In genomic region chr5:111432842-111433241, GRCm38 (mm10) we compare ENCODE assay signal across 12 mouse cellular contexts. TPM values are rescaled to one million over a fixed set of nuclear protein-coding genes. Genes with fewer than 3 reads are reported as not detected.
DNase-seq lines count a peak whose midpoint lies in the region; ATAC-seq lines count a peak whose summit lies in the region.
"Had no signal": no experiment of that assay in that cellular context is flagged by ENCODE, and none has a peak within 500 bp of the region (broad histone marks: within the 10 kb centered on the region; RNA-seq: fewer than 3 reads in every experiment).

No protein-coding gene starts in this region.

- peak; percentile 15 for DNase-seq in liver
- DNase-seq in liver, embryonic 11.5 days (ENCODE audit: low spot score): no peak
- no peak for DNase-seq in gastrocnemius, adult 18-20 months (ENCODE audit: low spot score)
- DNase-seq in testis, postnatal 10 days (ENCODE audit: low spot score): no peak
- DNase-seq in left cerebral cortex, adult 9 months (ENCODE audit: low spot score in 2 of 2): no peak
- DNase-seq: cerebellum, adult 9-10 months; gastrocnemius, adult 2 months; kidney, postnatal 10 days had no signal

- no peak overlapping the region for H3K27ac ChIP-seq in liver, embryonic 11.5 days (ENCODE audit: low read depth, low read length)
- peak overlapping the region; percentile 79 for H3K27ac ChIP-seq in forebrain, embryonic 16.5 days (ENCODE audit: low read length)
- H3K27ac ChIP-seq: intestine, embryonic 15.5 days had no signal

- H3K9me3 ChIP-seq in liver, embryonic 11.5 days (ENCODE audit: control insufficient read depth, low read length): no peaks in the 10 kb centered on the region
- no peaks in the 10 kb centered on the region for H3K9me3 ChIP-seq in forebrain, embryonic 16.5 days (ENCODE audit: control insufficient read depth, low read length)
- H3K9me3 ChIP-seq: intestine, embryonic 15.5 days; limb, embryonic 10.5 days had no signal

- 38% methylated on average over 5 of the region's 5 CpGs for WGBS in liver, embryonic 11.5 days
- WGBS in forebrain, embryonic 16.5 days: 20% methylated on average over 5 of the region's 5 CpGs

- H3K27me3 ChIP-seq in liver, embryonic 11.5 days (replicated peaks; ENCODE audit: control insufficient read depth, insufficient read depth, low read length): peaks cover 7% of the 10 kb centered on the region; the same call in 1 of the 2 replicates
- no peaks in the 10 kb centered on the region for H3K27me3 ChIP-seq in forebrain, embryonic 16.5 days (replicated peaks; ENCODE audit: control insufficient read depth, insufficient read depth, low read length)
- H3K27me3 ChIP-seq: intestine, embryonic 15.5 days had no signal

- peaks cover 11% of the 10 kb centered on the region for H3K4me1 ChIP-seq in liver, embryonic 11.5 days (replicated peaks; ENCODE audit: control insufficient read depth, insufficient read depth, low read length)
- H3K4me1 ChIP-seq in forebrain, embryonic 16.5 days (replicated peaks; ENCODE audit: control insufficient read depth, insufficient read depth, low read length): peaks cover 94% of the 10 kb centered on the region

- ATAC-seq in liver, embryonic 11.5 days (replicated peaks; ENCODE audit: low FRiP score): no peak
- no peak for ATAC-seq in forebrain, embryonic 16.5 days
- peak; percentile 46 for ATAC-seq in megakaryocyte, adult 5-6 weeks (ENCODE audit: poor library complexity, severe bottlenecking)
- ATAC-seq: intestine, embryonic 15.5 days had no signal

- no peak overlapping the region for H3K4me2 ChIP-seq in liver, embryonic 11.5 days
- H3K4me2 ChIP-seq in forebrain, embryonic 16.5 days (ENCODE audit: low read length): peak overlapping the region; percentile 68
- H3K4me2 ChIP-seq: intestine, embryonic 15.5 days had no signal

- H3K4me3 ChIP-seq in liver, embryonic 11.5 days (ENCODE audit: low read depth, low read length): no peak overlapping the region
- H3K4me3 ChIP-seq in forebrain, embryonic 16.5 days (replicated peaks; ENCODE audit: low read length): no peak overlapping the region; the same call in none of the 2 replicates
- H3K4me3 ChIP-seq: gastrocnemius, adult 2 months; intestine, embryonic 15.5 days; limb, embryonic 10.5 days had no signal

- no peaks in the 10 kb centered on the region for H3K36me3 ChIP-seq in liver, embryonic 11.5 days (ENCODE audit: control insufficient read depth, insufficient read depth, low read length)
- no peaks in the 10 kb centered on the region for H3K36me3 ChIP-seq in forebrain, embryonic 16.5 days (ENCODE audit: control insufficient read depth, insufficient read depth)
- H3K36me3 ChIP-seq: intestine, embryonic 15.5 days had no signal

- no peak overlapping the region for H3K9ac ChIP-seq in liver, embryonic 11.5 days (ENCODE audit: low read depth, low read length)
- peak overlapping the region; percentile 55 for H3K9ac ChIP-seq in forebrain, embryonic 16.5 days (replicated peaks; ENCODE audit: low read depth, low read length)
- H3K9ac ChIP-seq: intestine, embryonic 15.5 days had no signal

RNA-seq across cellular contexts. Expression of gene Mn1, which starts 15.7 kb away (rescaled TPM):
- 5.2 and 5.3 TPM in 2 replicates for polyA plus RNA-seq in liver, embryonic 11.5 days (2014; fragmentation: Nextera tagmentation; extraction: Ambion mirVana)
- polyA plus RNA-seq in forebrain, embryonic 16.5 days (2015; fragmentation: Nextera tagmentation; extraction: Ambion mirVana): 99.6 and 106 TPM in 2 replicates
- total RNA-seq in megakaryocyte, adult 5-6 weeks (2015): 0.27 TPM in 1 of 2 replicates, not detected in the other
- total RNA-seq in megakaryocyte, adult 5-6 weeks (2017): 0.12 and 0.15 TPM in 2 replicates
- total RNA-seq in gastrocnemius, adult 18-20 months (2021): 10 to 100 TPM; 34.5 to 75.8 TPM

Comparison
In these comparisons a context has a peak if more than half of its experiments do, and no peak if none do; other contexts are left out.
1. RNA of gene Mn1, which starts 15.7 kb away (total RNA-seq): 34.5 to 75.8 TPM in gastrocnemius, adult 18-20 months; 0.12 to 0.27 TPM in megakaryocyte, adult 5-6 weeks; every median in the first group is over 10 times any median in the second.